Mouse (Mus musculus) heart, adult 2 months (tissue): ENCODE data around the gene Kera. TPM values are rescaled to one million over a fixed set of nuclear protein-coding genes. Genes with fewer than 3 reads are reported as not detected.

Experiments used
- DNase-seq, 2 experiments: peaks; one replicate each; pipeline ENCODE4 v3.0.0; 2021
- H3K27ac ChIP-seq: fragments of 200-600 bp; 2 replicates; pipeline ENCODE4 v1.8.1; 2022
- H3K27me3 ChIP-seq: fragments of 200-500 bp; 2 replicates; pipeline ENCODE4 v1.6.1; 2012; ENCODE audit warnings: mild to moderate bottlenecking, low read length, inconsistent platforms, mixed read lengths; ENCODE audit not compliant: control insufficient read depth, insufficient read depth
- H3K36me3 ChIP-seq: fragments of 200-500 bp; 2 replicates; pipeline ENCODE4 v1.6.1; 2012; ENCODE audit warnings: low read length, inconsistent platforms; ENCODE audit not compliant: control insufficient read depth, insufficient read depth
- H3K4me1 ChIP-seq: fragments of 200-500 bp; 2 replicates; pipeline ENCODE4 v1.6.1; 2011; ENCODE audit warnings: low read length; ENCODE audit not compliant: control insufficient read depth, insufficient read depth
- H3K4me3 ChIP-seq: fragments of 200-600 bp; 2 replicates; pipeline ENCODE4 v1.8.1; 2022
- H3K79me2 ChIP-seq: fragments of 200-500 bp; replicated peaks from 2 replicates; pipeline ENCODE4 v1.6.1; 2012; ENCODE audit warnings: mild to moderate bottlenecking, inconsistent platforms, low read length, moderate library complexity, mixed read lengths; ENCODE audit not compliant: control insufficient read depth, insufficient read depth
- H3K9ac ChIP-seq: fragments of 200-500 bp; 2 replicates; pipeline ENCODE4 v1.6.1; 2012; ENCODE audit warnings: low read depth, mild to moderate bottlenecking, control low read depth, inconsistent platforms, low read length, mixed read lengths
- CTCF ChIP-seq: fragments of 200-600 bp; IDR thresholded peaks from 2 replicates; pipeline ENCODE4 v1.8.1; 2022; ENCODE audit warnings: antibody characterized with exemption, mild to moderate bottlenecking, moderate library complexity
- EP300 ChIP-seq: fragments of 200-500 bp; IDR thresholded peaks from 2 replicates; pipeline ENCODE4 v1.6.1; 2011; ENCODE audit warnings: low read depth, low read length, control low read depth; ENCODE audit not compliant: insufficient read depth
- POLR2A ChIP-seq: fragments of 200-500 bp; IDR thresholded peaks from 2 replicates; pipeline ENCODE4 v1.6.1; 2011; ENCODE audit warnings: mild to moderate bottlenecking, low read depth, low read length, control low read depth; ENCODE audit not compliant: insufficient read depth
- WGBS: fragments of 180-500 bp; shearing (Covaris S2); methylation state at CpG from one replicate; pipeline ENCODE4 v1.1.7; 2018; 5-methylcytosine and 5-hydroxymethylcytosine counted together
- intact Hi-C: fragments of 180-260 bp; cut with DNase I; formaldehyde crosslinking; loops from one replicate; pipeline ENCODE4 v1.15.1; 2025
- polyA plus RNA-seq: library from polyadenylated mRNA; depleted of rRNA; stranded (reverse); fragments of >200 nt; gene quantifications from 2 replicates; pipeline ENCODE4 v1.2.3, GENCODE M21; 2012; rRNA removed
- total RNA-seq, 2 experiments: library from RNA; stranded (reverse); gene quantifications; 2 replicates each; pipeline ENCODE4 v1.2.3; 2021

Gene Kera
- total and polyA plus RNA-seq, 3 experiments = 0.14 TPM; not detected in 2

DNA sequence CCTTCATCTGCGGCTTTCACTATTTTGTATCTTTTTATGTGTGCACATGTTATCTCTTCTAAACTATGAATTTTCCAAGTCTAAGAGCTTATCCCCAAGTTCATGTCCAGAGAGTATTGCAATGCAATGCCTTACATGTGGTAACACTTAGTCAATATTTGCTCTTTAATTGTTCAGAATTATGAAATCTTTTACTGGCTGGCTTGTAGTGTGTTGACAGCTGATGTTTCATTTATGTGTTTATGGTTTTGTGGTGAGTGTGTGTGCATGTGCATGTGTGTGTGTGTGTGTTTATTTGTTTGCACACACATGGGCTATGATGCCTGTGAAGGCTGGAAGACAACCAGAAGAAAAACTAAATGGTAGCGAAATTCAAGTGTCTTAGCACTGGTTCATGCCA lies 35.2 kb downstream of the Kera start:
- H3K27ac ChIP-seq = no peak overlapping the region
- H3K4me1 ChIP-seq = no peaks in the 10 kb centered on the region
- no peak overlapping the region for H3K9ac ChIP-seq
- no peaks in the 10 kb centered on the region for H3K79me2 ChIP-seq
- H3K4me3 ChIP-seq = no peak overlapping the region
- no peaks in the 10 kb centered on the region for H3K27me3 ChIP-seq
- H3K36me3 ChIP-seq = no peaks in the 10 kb centered on the region
- intact Hi-C loops = no loop called here
- no peak for DNase-seq
- no peak for TF ChIP-seq CTCF
- 66% methylated on average over 2 of the region's 2 CpGs for WGBS

DNA sequence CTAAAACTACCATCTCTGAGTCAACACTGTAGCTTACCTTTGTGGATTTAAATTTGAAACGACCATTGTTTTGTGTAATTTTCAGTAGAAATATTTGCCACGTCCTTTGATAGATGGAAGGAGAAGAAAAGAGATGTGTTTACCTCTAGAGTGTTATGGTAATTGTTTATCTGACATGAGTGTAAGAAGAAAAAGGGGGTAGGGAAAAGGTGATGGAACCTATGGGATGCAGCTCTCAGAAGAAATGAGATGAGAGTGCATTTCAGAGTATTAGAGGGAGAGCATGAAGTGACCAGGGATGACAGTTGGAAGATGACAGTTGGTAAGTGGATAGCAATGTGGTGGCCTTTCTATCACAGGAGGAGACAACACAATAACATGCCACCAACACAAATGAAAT lies 37.1 kb downstream of the Kera start, which contains the start of gene Epyc:
Epyc (plus strand) TSS at position 301 of the 400 bp plus-strand sequence.
- Histone ChIP-seq H3K36me3 (no peaks in the 10 kb centered on the region), H3K4me1 (no peaks in the 10 kb centered on the region), H3K9ac (no peak within 1 kb of the TSS), H3K27me3 (no peaks in the 10 kb centered on the region), H3K79me2 (no peaks in the 10 kb centered on the region), H3K4me3 (no peak within 1 kb of the TSS), H3K27ac (no peak within 1 kb of the TSS)
- intact Hi-C loops = no loop called here
- no peak for TF ChIP-seq EP300
- DNase-seq = no peak
- WGBS = 73% methylated on average over 2 of the region's 2 CpGs

DNA sequence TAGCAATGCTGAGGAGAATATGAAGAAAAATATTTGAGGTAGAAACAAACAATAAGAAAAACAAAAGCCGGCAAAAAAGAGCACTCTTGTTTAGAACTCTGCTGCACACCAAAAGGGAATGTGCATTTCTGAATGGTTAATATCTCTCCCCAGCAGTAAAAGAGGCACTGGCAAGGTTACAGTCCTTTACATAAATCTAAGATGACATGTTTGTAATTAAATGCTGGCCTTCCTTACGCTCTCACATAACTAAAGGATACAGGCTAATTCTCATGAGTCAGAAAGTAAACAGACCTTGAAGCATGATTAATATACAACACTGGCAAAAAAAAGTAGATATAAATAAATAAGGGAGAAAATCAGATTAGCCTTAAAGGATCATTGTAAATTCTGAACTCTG lies 43.7 kb downstream of the Kera start:
- Histone ChIP-seq H3K27ac (no peak overlapping the region), H3K27me3 (no peaks in the 10 kb centered on the region; the same call in 1 of the 2 replicates), H3K79me2 (no peaks in the 10 kb centered on the region), H3K9ac (no peak overlapping the region), H3K4me1 (no peaks in the 10 kb centered on the region), H3K36me3 (no peaks in the 10 kb centered on the region), H3K4me3 (no peak overlapping the region)
- intact Hi-C loops = no loop called here
- 69% methylated on average over 2 of the region's 2 CpGs for WGBS
- TF ChIP-seq EP300 (no peak), POLR2A (no peak), CTCF (no peak)
- no peak for DNase-seq

DNA sequence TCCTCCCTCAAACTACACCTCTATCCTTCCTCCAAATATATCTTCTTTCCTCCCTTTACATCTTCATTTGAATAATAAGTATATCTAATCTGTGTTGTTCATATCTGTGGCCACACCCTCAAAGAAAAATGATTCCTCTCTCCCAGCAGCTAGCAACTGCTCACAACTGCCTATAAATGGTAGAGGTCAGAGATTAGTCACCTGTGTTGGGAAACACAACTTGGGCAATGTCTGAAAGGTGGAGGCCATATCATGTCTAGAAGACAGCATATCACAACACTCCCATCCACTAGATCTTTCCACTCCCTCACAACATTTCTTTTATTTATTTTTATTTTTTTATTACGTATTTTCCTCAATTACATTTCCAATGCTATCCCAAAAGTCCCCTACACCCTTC lies 52.8 kb downstream of the Kera start:
- intact Hi-C loops = no loop called here
- TF ChIP-seq CTCF (no peak), EP300 (no peak), POLR2A (no peak)
- 80% methylated on average over 1 of the region's 1 CpGs for WGBS

More for the DNA sequence above, 52.8 kb downstream of the Kera start:
- Histone ChIP-seq H3K79me2 (no peaks in the 10 kb centered on the region), H3K27me3 (no peaks in the 10 kb centered on the region), H3K36me3 (no peaks in the 10 kb centered on the region), H3K27ac (no peak overlapping the region), H3K4me3 (no peak overlapping the region), H3K4me1 (no peaks in the 10 kb centered on the region), H3K9ac (no peak overlapping the region)
- DNase-seq = no peak

Other genes starting within 250 kb of the Kera start
- gene Dcn, start 127.3 kb upstream of the Kera start, total RNA-seq = 100 to 1,000 TPM; 385 to 401 TPM
- gene Dcn, start 127.3 kb upstream of the Kera start, polyA plus RNA-seq = 442 and 744 TPM in 2 replicates
- gene Lum, start 41.8 kb upstream of the Kera start, total RNA-seq = 10 to 100 TPM; 30.9 to 58.8 TPM
- 39.7 and 136 TPM in 2 replicates for gene Lum, start 41.8 kb upstream of the Kera start, polyA plus RNA-seq
- under 1 TPM; 0.42 to 0.61 TPM for gene Epyc, start 37.2 kb downstream of the Kera start, total RNA-seq
- gene Epyc, start 37.2 kb downstream of the Kera start, polyA plus RNA-seq = 0.70 and 1.9 TPM in 2 replicates
- gene Ccer1, start 86.2 kb downstream of the Kera start, total RNA-seq = not detected
- gene Ccer1, start 86.2 kb downstream of the Kera start, polyA plus RNA-seq = 0.15 TPM in 1 of 2 replicates, not detected in the other
- not detected for gene C030005K15Rik, start 119.9 kb downstream of the Kera start, total RNA-seq
- not detected in 2 replicates for gene C030005K15Rik, start 119.9 kb downstream of the Kera start, polyA plus RNA-seq